Mouse (Mus musculus): ENCODE measurements around the gene Atp6v0b.

Gene Atp6v0b

GRCm38 (mm10) chr4:117887133-117887532 lies at the start of gene Atp6v0b:
Atp6v0b (minus strand) TSS chr4:117887333.
- peak; percentile 94 for DNase-seq

- DNase-seq: no peak
Measured at GRCm38 (mm10) chr4:117934081-117934480, 46.9 kb upstream of the Atp6v0b start.

DNA sequence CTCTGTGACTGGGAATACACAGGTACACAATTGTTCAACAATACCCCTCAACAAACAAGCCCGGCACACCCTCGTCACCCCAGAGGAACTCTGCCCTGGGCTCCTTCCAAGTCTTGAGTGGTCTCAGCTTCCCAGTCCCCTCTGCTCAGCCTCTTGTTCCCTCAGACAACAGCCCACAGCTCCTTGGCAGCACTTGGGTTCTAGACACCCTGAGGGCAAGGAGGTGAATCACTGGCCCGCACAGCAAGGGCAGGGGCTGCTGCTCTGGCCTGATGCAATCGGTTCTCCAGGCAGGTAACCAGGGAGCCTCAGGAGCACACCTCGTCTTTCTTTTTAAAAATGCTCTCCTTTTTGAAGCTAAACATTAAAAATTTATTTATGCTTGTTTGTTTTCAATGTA lies 46.1 kb upstream of the Atp6v0b start:
- no peak for DNase-seq

DNA sequence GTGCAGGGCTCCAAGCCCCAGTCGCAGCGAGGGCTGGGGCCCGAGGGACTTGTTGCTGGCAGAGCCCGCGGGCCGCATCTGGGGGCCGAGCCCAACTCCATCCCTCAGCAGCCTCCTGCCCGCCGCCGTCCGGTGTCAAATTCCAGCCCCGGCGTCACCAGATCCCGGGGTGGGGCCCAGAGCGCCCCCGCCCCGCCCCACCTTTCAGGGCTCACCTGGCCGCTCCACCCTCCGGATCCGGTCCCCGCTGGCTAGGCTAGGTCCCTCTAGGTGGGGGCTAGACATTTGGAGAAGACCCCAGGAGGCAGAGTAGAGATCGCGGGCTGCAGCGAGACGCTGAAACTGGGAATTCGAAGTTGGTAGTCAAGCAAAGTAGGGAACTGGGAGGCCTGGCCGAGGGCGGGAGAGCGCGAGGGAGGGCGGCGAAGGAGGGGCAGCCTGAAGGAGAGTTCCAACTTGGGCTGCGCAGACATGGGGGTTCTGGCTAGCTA lies 42.3 kb upstream of the Atp6v0b start, which contains the start of gene Artn:
TSS of gene Artn (minus strand) at position 373 of the 491 bp plus-strand sequence.
- DNase-seq: peak; percentile 70

DNA sequence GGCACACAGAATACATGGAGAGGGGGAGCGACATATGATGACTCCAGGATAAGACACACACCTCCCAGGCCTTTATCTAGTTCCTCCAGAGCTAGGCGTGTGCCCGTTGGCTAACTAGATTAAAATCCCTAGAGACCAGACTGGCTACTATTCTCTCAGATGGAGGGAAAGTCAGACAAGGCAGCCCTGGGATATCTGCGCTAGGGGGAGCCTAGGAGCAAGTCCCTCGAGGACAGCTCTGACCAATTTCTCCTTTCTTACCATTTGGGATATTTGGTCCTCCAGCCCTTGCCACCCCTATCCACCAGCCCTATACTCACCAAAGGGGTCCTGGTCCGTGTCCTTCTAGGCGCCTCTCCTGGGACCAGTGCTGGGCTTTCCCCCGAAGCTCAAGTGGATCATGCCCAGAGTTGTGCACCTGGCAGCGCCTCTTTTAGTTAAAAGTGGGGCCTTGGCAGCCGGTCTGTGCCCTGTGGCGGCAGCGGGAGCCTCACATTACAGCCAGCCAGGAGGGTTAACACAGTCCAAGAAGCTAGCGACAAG lies 41.6 kb upstream of the Atp6v0b start:
- peak; percentile 90 for DNase-seq

GRCm38 (mm10) chr4:117928234-117928633 lies 41.1 kb upstream of the Atp6v0b start:
- DNase-seq: peak; percentile 68

DNA sequence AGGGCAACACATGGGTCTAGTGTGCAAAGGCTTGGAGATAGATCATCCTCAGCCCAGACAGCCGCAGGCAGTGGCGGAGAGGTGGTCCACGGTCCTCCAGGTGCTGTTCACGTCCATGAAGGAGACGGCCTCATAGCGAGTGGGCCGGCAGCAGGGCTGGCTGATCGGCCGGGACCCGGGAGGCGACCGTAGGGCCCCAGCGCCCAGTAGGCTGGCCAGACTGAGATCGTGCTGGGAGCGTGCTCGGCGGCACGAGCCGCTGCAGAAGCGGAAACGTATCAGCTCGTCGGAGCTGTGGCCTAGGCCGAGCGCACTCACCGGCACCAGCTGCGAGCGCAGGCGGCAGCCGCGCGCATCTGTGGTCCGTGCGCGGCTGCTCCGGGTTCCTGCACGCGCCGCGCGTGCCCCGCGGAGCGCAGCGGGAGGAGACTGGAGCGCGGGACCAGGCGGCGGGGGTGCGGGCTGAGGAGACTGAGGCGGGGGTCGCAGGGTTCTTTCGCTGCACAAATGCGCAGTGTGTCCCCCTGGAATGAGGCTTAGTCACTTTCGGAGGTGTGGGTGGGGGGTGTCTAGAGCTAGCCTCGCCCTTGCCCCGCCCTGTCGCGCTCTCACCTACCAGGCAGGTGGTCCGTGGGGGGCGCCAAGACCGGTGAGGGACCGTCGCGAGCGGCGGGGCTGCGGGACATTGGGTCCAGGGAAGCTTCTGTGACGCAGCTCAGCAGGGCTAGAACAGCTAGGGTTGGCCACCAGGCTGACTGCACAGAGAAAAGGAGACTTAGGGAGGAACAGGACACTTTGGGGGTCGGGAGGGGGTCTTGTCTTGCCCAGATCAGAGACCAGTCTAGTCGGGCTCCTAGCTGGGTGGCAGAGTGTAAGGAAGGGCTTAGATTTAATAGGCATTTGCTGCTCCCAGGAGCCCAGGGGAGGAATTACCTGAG lies 39.7 kb upstream of the Atp6v0b start:
- DNase-seq: peak; percentile 49

DNA sequence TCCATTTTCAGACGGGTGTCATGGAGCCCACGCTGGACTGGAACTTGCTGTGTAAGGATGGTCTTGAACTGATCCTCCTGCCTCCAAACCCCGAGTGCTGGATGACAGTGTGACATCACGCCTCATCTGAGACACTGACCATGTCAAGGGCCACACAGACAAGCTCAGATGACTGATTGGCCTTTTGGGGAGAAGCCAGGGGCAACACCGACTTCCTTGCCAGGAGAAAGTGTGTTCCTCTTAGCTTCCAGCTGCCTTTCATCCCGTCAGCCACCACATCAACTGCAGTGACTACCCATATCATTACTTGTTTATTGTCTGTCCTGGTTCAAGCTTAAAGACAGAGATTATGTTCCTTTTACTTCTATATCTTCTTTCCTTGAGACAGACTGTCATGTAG lies 37.8 kb upstream of the Atp6v0b start:
- no peak for DNase-seq

DNA sequence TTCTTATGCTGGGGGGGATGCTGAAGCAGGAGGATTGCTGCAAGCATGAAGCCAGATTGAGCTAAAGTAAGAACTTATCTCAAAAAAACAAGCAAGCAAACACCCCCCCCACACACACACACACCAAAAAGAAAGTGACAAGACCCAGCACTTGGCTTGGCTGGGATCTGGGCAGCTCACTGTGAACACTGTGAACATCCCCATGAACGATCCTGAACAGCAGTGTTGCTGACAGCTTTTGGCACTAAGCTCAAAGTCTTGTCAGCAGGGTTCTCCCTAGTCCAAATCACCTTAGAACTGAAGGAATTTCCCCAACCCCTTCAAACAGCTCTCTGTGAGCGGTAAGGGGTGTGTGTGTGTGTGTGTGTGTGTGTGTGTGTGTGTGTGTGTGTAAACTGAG lies 36.3 kb upstream of the Atp6v0b start:
- no peak for DNase-seq

DNA sequence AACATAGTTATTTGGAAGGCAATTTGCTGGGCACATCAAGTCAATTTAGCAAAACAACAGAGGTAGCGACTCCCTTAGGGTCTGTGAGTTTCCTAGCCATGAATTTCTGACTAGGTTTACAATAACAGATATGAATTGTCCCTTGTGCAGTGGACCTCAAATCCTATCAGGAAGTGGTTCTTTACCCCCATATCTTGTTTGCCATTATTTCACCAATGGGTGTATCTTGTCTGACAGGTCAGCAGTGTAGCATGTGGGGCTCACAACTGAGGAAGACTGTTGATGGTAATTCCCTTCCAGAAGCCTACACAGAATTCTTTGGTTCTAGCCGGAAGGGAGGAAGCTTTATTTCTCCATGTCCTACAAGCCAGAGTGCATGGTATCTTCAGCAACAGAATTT lies 34.2 kb upstream of the Atp6v0b start:
- DNase-seq: no peak

DNA sequence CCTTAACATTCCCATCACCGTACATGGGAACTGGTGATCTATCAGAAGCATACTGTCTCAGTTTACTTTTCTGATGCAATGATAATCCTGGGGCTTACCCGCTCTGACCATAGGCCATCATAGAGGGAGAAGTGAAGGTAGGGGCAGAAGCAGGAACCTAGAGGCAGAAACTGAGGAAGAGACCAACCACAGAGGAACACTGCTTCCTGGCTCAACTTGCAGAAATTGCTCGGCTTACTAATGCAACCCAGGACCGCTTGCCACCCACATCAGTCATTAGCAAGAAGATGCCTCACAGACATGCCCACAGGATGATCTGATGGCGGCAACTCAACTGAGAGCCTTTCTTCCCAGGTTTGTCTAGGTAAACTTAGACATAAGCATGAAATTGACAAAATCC lies 31.6 kb upstream of the Atp6v0b start:
- no peak for DNase-seq

GRCm38 (mm10) chr4:117918261-117918660 lies 31.1 kb upstream of the Atp6v0b start:
- DNase-seq: no peak

GRCm38 (mm10) chr4:117917847-117918246 lies 30.7 kb upstream of the Atp6v0b start:
- no peak for DNase-seq

- DNase-seq: peak; percentile 18
Measured at GRCm38 (mm10) chr4:117917402-117917801, 30.3 kb upstream of the Atp6v0b start.

DNA sequence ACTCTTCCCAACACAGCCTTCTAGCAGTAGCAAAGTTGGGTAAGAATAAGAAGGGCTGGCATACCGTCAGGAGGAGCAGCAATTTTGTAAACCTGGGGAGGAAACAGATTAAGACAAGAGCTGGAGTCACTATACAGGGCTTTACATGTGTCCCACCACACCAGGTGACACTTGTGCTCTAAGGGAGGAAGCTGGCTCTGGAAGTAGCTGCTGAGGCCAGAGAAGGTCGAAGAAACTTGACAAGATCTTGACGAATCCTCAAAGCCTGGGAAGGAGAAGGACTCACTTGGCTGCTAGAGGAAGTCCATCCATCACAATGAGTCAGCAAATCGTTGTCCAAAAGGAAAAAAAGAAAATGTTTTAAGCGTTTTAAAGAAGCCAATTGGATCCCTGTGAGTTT lies 29.3 kb upstream of the Atp6v0b start:
- DNase-seq: no peak

DNA sequence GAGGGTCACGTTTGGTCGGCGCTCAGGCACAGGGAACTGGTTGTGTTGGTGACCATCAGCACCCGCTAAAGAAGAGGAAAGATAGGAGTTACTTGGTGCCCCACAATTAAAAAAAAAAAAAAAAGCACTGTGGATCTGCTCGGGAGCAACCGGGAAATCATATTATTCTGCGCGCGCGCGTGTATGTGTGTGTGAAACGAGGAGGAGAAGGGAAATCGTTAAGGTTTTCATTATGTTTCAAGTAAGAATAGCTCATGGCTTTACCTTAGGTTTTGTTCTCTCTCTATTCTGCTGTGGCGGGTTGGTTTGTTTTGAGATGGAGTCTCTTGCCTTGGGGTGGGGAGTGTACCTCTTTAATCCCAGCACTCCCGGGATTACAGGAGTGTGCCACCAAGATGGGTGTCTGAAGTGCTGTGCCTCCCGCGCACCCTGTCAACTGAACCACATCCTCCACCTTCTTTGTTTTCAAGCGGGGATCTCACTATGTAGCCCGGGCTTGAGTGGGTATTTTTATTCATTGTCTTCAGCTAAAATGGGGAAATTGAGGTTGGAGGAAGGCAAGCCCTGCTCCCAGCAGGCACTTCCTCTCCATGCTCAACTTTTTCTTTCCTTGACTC lies 28.5 kb upstream of the Atp6v0b start:
- DNase-seq: peak; percentile 40

GRCm38 (mm10) chr4:117914591-117915442 lies 27.7 kb upstream of the Atp6v0b start, which contains the start of gene Ipo13:
Ipo13 (minus strand) TSS chr4:117914999.
- DNase-seq: peak; percentile 93

- DNase-seq: no peak
Measured at GRCm38 (mm10) chr4:117914031-117914430, 26.9 kb upstream of the Atp6v0b start.

DNA sequence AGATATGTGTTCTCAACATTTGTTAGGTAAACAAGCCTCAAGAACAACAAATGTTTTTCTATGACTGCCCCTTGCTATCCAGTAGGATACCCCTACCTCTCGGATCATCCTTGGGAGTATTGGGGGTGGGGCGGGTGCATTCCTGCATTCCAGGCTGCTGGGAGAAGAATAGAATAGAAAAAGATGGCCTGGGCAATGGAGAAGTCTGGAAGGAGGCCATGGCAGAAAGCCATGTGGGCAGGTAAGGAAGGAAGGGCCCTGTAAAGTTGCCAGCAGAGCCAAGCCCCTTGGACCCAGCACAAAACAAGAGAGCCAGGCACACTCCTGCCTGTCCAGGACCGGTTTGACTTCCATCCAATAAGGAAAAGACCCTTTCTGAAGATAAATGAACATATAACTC lies 26.3 kb upstream of the Atp6v0b start:
- no peak for DNase-seq

DNA sequence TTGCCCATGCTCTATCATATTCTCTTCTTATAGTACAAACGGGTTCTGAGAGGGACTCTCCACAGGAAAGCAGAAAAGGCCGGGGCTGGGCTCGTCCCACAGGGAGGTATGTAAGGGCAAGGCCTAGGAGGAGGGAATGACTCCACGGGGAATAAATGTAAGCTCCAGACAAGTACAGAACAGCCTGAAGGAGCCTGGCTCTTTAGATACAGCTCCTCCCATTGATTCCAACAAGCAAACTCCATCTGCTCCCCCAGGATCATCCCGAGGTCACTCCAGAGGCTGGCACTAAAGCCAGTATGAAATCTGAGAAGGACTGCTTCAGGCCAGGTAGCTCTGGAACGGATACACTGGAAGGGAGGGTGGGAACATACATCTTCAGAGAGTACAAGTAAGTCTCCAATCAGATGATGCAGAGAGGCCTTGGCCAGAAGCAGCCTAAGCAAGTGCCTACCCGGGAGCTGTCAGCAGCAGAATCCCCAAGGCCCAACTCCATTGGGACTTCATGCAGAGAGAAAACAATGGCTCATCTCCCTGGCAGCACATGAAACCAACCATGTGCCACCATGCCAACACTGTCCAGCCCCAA lies 25.6 kb upstream of the Atp6v0b start:
- DNase-seq: no peak

GRCm38 (mm10) chr4:117912131-117912561 lies 25.0 kb upstream of the Atp6v0b start:
- DNase-seq: no peak

- DNase-seq: no peak
Measured at GRCm38 (mm10) chr4:117908834-117909453, 21.8 kb upstream of the Atp6v0b start.

Data from liver (tissue).